Mouse (Mus musculus): ENCODE data around the gene Mogat2. TPM values are rescaled to one million over a fixed set of nuclear protein-coding genes. Genes with fewer than 3 reads are reported as not detected.

The Mogat2 gene
- not detected in 2 replicates for total RNA-seq (2014; rRNA removed; ENCODE audit: low replicate concordance)
- 0.25 and 0.40 TPM in 2 replicates for polyA plus RNA-seq (2015; fragmentation: Nextera tagmentation; extraction: Ambion mirVana)

- peak within 1 kb of the TSS; percentile 39 for H3K4me2 ChIP-seq (ENCODE audit: low read depth, low read length)
- peaks cover 15% of the 10 kb centered on the region; the same call in 1 of the 2 replicates for H3K27me3 ChIP-seq (ENCODE audit: control insufficient read depth, insufficient read depth, low read length)
- peaks cover 7% of the 10 kb centered on the region for H3K4me1 ChIP-seq (ENCODE audit: control insufficient read depth, insufficient read depth)
- 6% methylated on average over 13 of the region's 13 CpGs for WGBS
- no peak for TF ChIP-seq CTCF (IDR thresholded peaks at IDR 0.05; ENCODE audit: low read depth)
- TF ChIP-seq EP300 (IDR thresholded peaks at IDR 0.05; ENCODE audit: low read depth): no peak
- H3K9ac ChIP-seq (replicated peaks; ENCODE audit: low read depth, low read length): 0 out of 2 replicates have a peak within 1 kb of the TSS, but pooled peaks have one; percentile 22
- H3K36me3 ChIP-seq (replicated peaks; ENCODE audit: control insufficient read depth, insufficient read depth, low read length): no peaks in the 10 kb centered on the region
- no peak for DNase-seq (ENCODE audit: low spot score)
- ATAC-seq (ENCODE audit: insufficient read depth, low read depth): peak; percentile 44; the same call in 1 of the 2 replicates
- H3K9me3 ChIP-seq (replicated peaks; ENCODE audit: control insufficient read depth, low read length): no peaks in the 10 kb centered on the region
- no peak within 1 kb of the TSS for H3K27ac ChIP-seq (ENCODE audit: low read depth)
- 0 out of 2 replicates have a peak within 1 kb of the TSS, but pooled peaks have one; percentile 18 for H3K4me3 ChIP-seq (ENCODE audit: low read depth, low read length)
Observed at GRCm38 (mm10) chr7:99238417-99238816, at the start of gene Mogat2. TSS of gene Mogat2 (minus strand) at chr7:99238619.

- H3K27ac ChIP-seq (ENCODE audit: low read depth): no peak overlapping the region
- no peaks in the 10 kb centered on the region for H3K9me3 ChIP-seq (replicated peaks; ENCODE audit: control insufficient read depth, low read length)
- no peak overlapping the region for H3K4me2 ChIP-seq (ENCODE audit: low read depth, low read length)
- ATAC-seq (ENCODE audit: insufficient read depth, low read depth) (no peak), DNase-seq (ENCODE audit: low spot score) (no peak)
- TF ChIP-seq EP300 (IDR thresholded peaks at IDR 0.05; ENCODE audit: low read depth): no peak
- TF ChIP-seq CTCF (IDR thresholded peaks at IDR 0.05; ENCODE audit: low read depth): no peak
- 62% methylated on average over 3 of the region's 3 CpGs for WGBS
- H3K9ac ChIP-seq (replicated peaks; ENCODE audit: low read depth, low read length): no peak overlapping the region
- no peaks in the 10 kb centered on the region for H3K36me3 ChIP-seq (replicated peaks; ENCODE audit: control insufficient read depth, insufficient read depth, low read length)
- no peak overlapping the region for H3K4me3 ChIP-seq (ENCODE audit: low read depth, low read length)
- no peaks in the 10 kb centered on the region for H3K27me3 ChIP-seq (ENCODE audit: control insufficient read depth, insufficient read depth, low read length)
- peaks cover 16% of the 10 kb centered on the region for H3K4me1 ChIP-seq (ENCODE audit: control insufficient read depth, insufficient read depth)
Observed at GRCm38 (mm10) chr7:99287287-99287686, 48.9 kb upstream of the Mogat2 start.

- H3K36me3 ChIP-seq (replicated peaks; ENCODE audit: control insufficient read depth, insufficient read depth, low read length): no peaks in the 10 kb centered on the region
- H3K9me3 ChIP-seq (replicated peaks; ENCODE audit: control insufficient read depth, low read length): no peaks in the 10 kb centered on the region
- DNase-seq (ENCODE audit: low spot score) (no peak), ATAC-seq (ENCODE audit: insufficient read depth, low read depth) (no peak)
- 76% methylated on average over 8 of the region's 8 CpGs for WGBS
- H3K27ac ChIP-seq (ENCODE audit: low read depth): no peak overlapping the region
- no peak overlapping the region for H3K9ac ChIP-seq (replicated peaks; ENCODE audit: low read depth, low read length)
- no peaks in the 10 kb centered on the region for H3K27me3 ChIP-seq (ENCODE audit: control insufficient read depth, insufficient read depth, low read length)
- H3K4me1 ChIP-seq (ENCODE audit: control insufficient read depth, insufficient read depth): no peaks in the 10 kb centered on the region
- H3K4me2 ChIP-seq (ENCODE audit: low read depth, low read length): no peak overlapping the region
- H3K4me3 ChIP-seq (ENCODE audit: low read depth, low read length): no peak overlapping the region
- TF ChIP-seq EP300 (IDR thresholded peaks at IDR 0.05; ENCODE audit: low read depth) (no peak), CTCF (IDR thresholded peaks at IDR 0.05; ENCODE audit: low read depth) (no peak)
Observed at GRCm38 (mm10) chr7:99279586-99279985, 41.2 kb upstream of the Mogat2 start.

- ATAC-seq (ENCODE audit: insufficient read depth, low read depth): no peak
Observed at GRCm38 (mm10) chr7:99278309-99278708, 39.9 kb upstream of the Mogat2 start.

GRCm38 (mm10) chr7:99276679-99277078 is 38.3 kb upstream of the Mogat2 start:
- TF ChIP-seq EP300 (IDR thresholded peaks at IDR 0.05; ENCODE audit: low read depth): no peak
- no peak for TF ChIP-seq CTCF (IDR thresholded peaks at IDR 0.05; ENCODE audit: low read depth)
- no peak overlapping the region for H3K4me3 ChIP-seq (ENCODE audit: low read depth, low read length)
- H3K27me3 ChIP-seq (ENCODE audit: control insufficient read depth, insufficient read depth, low read length): no peaks in the 10 kb centered on the region
- no peak overlapping the region for H3K4me2 ChIP-seq (ENCODE audit: low read depth, low read length)
- H3K4me1 ChIP-seq (ENCODE audit: control insufficient read depth, insufficient read depth): peaks cover under 1% of the 10 kb centered on the region; the same call in 1 of the 2 replicates
- H3K9me3 ChIP-seq (replicated peaks; ENCODE audit: control insufficient read depth, low read length): no peaks in the 10 kb centered on the region
- DNase-seq (ENCODE audit: low spot score): no peak
- H3K27ac ChIP-seq (ENCODE audit: low read depth): no peak overlapping the region
- ATAC-seq (ENCODE audit: insufficient read depth, low read depth): no peak
- H3K9ac ChIP-seq (replicated peaks; ENCODE audit: low read depth, low read length): no peak overlapping the region
- H3K36me3 ChIP-seq (replicated peaks; ENCODE audit: control insufficient read depth, insufficient read depth, low read length): no peaks in the 10 kb centered on the region
- 35% methylated on average over 1 of the region's 1 CpGs for WGBS

More at GRCm38 (mm10) chr7:99278309-99278708, 39.9 kb upstream of the Mogat2 start:
- Histone ChIP-seq H3K4me2 (ENCODE audit: low read depth, low read length) (no peak overlapping the region), H3K27ac (ENCODE audit: low read depth) (no peak overlapping the region), H3K36me3 (replicated peaks; ENCODE audit: control insufficient read depth, insufficient read depth, low read length) (no peaks in the 10 kb centered on the region), H3K9me3 (replicated peaks; ENCODE audit: control insufficient read depth, low read length) (no peaks in the 10 kb centered on the region), H3K27me3 (ENCODE audit: control insufficient read depth, insufficient read depth, low read length) (no peaks in the 10 kb centered on the region), H3K4me3 (ENCODE audit: low read depth, low read length) (no peak overlapping the region), H3K4me1 (ENCODE audit: control insufficient read depth, insufficient read depth) (no peaks in the 10 kb centered on the region), H3K9ac (replicated peaks; ENCODE audit: low read depth, low read length) (no peak overlapping the region)
- TF ChIP-seq EP300 (IDR thresholded peaks at IDR 0.05; ENCODE audit: low read depth) (no peak), CTCF (IDR thresholded peaks at IDR 0.05; ENCODE audit: low read depth) (no peak)
- 88% methylated on average over 8 of the region's 8 CpGs for WGBS
- no peak for DNase-seq (ENCODE audit: low spot score)

- H3K36me3 ChIP-seq (replicated peaks; ENCODE audit: control insufficient read depth, insufficient read depth, low read length): no peaks in the 10 kb centered on the region
- no peak for ATAC-seq (ENCODE audit: insufficient read depth, low read depth)
- DNase-seq (ENCODE audit: low spot score): no peak
- no peaks in the 10 kb centered on the region; the same call in 1 of the 2 replicates for H3K27me3 ChIP-seq (ENCODE audit: control insufficient read depth, insufficient read depth, low read length)
- WGBS: 68% methylated on average over 6 of the region's 6 CpGs
- H3K4me1 ChIP-seq (ENCODE audit: control insufficient read depth, insufficient read depth): peaks cover 11% of the 10 kb centered on the region; the same call in 1 of the 2 replicates
- H3K27ac ChIP-seq (ENCODE audit: low read depth): no peak overlapping the region
- no peak overlapping the region for H3K9ac ChIP-seq (replicated peaks; ENCODE audit: low read depth, low read length)
- no peak overlapping the region for H3K4me2 ChIP-seq (ENCODE audit: low read depth, low read length)
- H3K9me3 ChIP-seq (replicated peaks; ENCODE audit: control insufficient read depth, low read length): no peaks in the 10 kb centered on the region
- H3K4me3 ChIP-seq (ENCODE audit: low read depth, low read length): no peak overlapping the region
- TF ChIP-seq CTCF (IDR thresholded peaks at IDR 0.05; ENCODE audit: low read depth) (no peak), EP300 (IDR thresholded peaks at IDR 0.05; ENCODE audit: low read depth) (no peak)
Observed at GRCm38 (mm10) chr7:99275131-99275530, 36.7 kb upstream of the Mogat2 start.
